Mouse (Mus musculus) forebrain, embryonic 13.5 days (tissue): ENCODE results near the gene Saa3. TPM values are rescaled to one million over a fixed set of nuclear protein-coding genes. Genes with fewer than 3 reads are reported as not detected.
"Not testable (repeated sequence)": the region's sequence is repeated elsewhere in the genome, so short reads cannot be mapped to it uniquely, and the experiment has no call there.

ENCODE experiments used
- ATAC-seq: fragments of 200-750 bp; cut with Nextera tagmentation; 2 replicates; pipeline ENCODE4 v1.8.0; 2017
- H3K27ac ChIP-seq: fragments of 300-500 bp; sonication (generic); 2 replicates; pipeline ENCODE4 v1.5.1; 2015; ENCODE audit warnings: inconsistent platforms, mild to moderate bottlenecking, moderate library complexity
- H3K27me3 ChIP-seq: fragments of 300-500 bp; sonication (generic); 2 replicates; pipeline ENCODE4 v1.6.1; 2015; ENCODE audit warnings: mild to moderate bottlenecking, inconsistent platforms
- H3K36me3 ChIP-seq: fragments of 300-500 bp; sonication (generic); 2 replicates; pipeline ENCODE4 v1.6.1; 2015; ENCODE audit warnings: mild to moderate bottlenecking, inconsistent platforms; ENCODE audit not compliant: poor library complexity, severe bottlenecking
- H3K4me1 ChIP-seq: fragments of 300-500 bp; sonication (generic); 2 replicates; pipeline ENCODE4 v1.6.1; 2015; ENCODE audit warnings: inconsistent platforms
- H3K4me2 ChIP-seq: fragments of 300-500 bp; sonication (generic); 2 replicates; pipeline ENCODE4 v1.6.1; 2015; ENCODE audit warnings: inconsistent platforms, mild to moderate bottlenecking, moderate library complexity
- H3K4me3 ChIP-seq: fragments of 300-500 bp; sonication (generic); 2 replicates; pipeline ENCODE4 v1.5.1; 2015; ENCODE audit warnings: mild to moderate bottlenecking, inconsistent platforms
- H3K9ac ChIP-seq: fragments of 300-500 bp; sonication (generic); 2 replicates; pipeline ENCODE4 v1.6.1; 2015; ENCODE audit warnings: mild to moderate bottlenecking, inconsistent platforms
- H3K9me3 ChIP-seq: fragments of 300-500 bp; sonication (generic); replicated peaks from 2 replicates; pipeline ENCODE4 v1.6.1; 2016; ENCODE audit warnings: inconsistent platforms
- WGBS: fragments of 180-500 bp; shearing (Covaris S2); methylation state at CpG from one replicate; pipeline ENCODE4 v1.1.7; 2015; 5-methylcytosine and 5-hydroxymethylcytosine counted together
- polyA plus RNA-seq: library from polyadenylated mRNA; unstranded; fragments of >200 nt; fragmentation: Nextera tagmentation; extraction: Ambion mirVana; gene quantifications from 2 replicates; pipeline ENCODE4 v1.2.1, GENCODE M21; 2015

Saa3 gene
- polyA plus RNA-seq, 1 experiment from 2014 or later, result 0.28 TPM

DNA sequence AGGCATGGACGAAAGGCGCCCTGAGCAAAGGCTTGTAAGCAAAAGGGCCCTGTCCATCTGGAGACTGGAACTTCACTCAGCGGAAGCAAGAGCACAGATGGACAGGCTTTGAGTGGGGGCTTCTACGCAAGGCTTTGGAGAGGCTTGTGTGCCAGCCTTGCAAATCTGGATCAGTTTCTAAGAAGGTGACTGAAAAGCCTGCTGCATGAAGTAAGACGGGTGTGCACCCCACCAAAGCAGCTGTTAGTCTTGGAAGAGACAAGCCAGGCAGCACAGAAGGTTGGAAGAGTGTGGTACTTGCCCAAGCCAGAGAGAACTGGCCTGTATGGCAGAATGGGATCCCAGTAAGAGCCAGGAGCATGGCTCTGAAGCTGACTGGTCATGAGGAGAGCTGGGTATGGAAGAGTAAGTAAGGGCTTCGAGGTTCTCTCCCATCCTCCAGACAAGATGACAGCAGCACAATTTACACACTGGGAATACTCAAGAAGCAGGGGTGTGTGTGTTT, 14.9 kb downstream of the Saa3 start:
- Histone ChIP-seq H3K27ac (no peak overlapping the region), H3K27me3 (no peaks in the 10 kb centered on the region), H3K9me3 (no peaks in the 10 kb centered on the region), H3K4me3 (no peak overlapping the region), H3K4me1 (no peaks in the 10 kb centered on the region), H3K9ac (no peak overlapping the region), H3K36me3 (peaks cover 95% of the 10 kb centered on the region), H3K4me2 (no peak overlapping the region)
- no peak for ATAC-seq
- WGBS, result 91% methylated on average over 6 of the region's 6 CpGs

GRCm38 (mm10) chr7:46696754-46697153, 18.7 kb downstream of the Saa3 start:
- ATAC-seq, result no peak
- Histone ChIP-seq H3K4me3 (no peak overlapping the region), H3K9me3 (no peaks in the 10 kb centered on the region), H3K27ac (no peak overlapping the region), H3K27me3 (no peaks in the 10 kb centered on the region), H3K4me1 (no peaks in the 10 kb centered on the region), H3K4me2 (no peak overlapping the region), H3K36me3 (peaks cover 80% of the 10 kb centered on the region), H3K9ac (no peak overlapping the region)
- 95% methylated on average over 1 of the region's 1 CpGs for WGBS

GRCm38 (mm10) chr7:46686827-46687226, 28.7 kb downstream of the Saa3 start:
- H3K9me3 ChIP-seq, result 0 out of 2 replicates have a peak, but pooled peaks cover 5% of the 10 kb centered on the region
- H3K36me3 ChIP-seq, result peaks cover 42% of the 10 kb centered on the region
- no peak for ATAC-seq
- H3K4me1 ChIP-seq, result no peaks in the 10 kb centered on the region
- no peaks in the 10 kb centered on the region for H3K27me3 ChIP-seq
- H3K4me3 ChIP-seq, result no peak overlapping the region
- 86% methylated on average over 5 of the region's 5 CpGs for WGBS
- H3K9ac ChIP-seq, result no peak overlapping the region
- no peak overlapping the region for H3K27ac ChIP-seq
- H3K4me2 ChIP-seq, result no peak overlapping the region

DNA sequence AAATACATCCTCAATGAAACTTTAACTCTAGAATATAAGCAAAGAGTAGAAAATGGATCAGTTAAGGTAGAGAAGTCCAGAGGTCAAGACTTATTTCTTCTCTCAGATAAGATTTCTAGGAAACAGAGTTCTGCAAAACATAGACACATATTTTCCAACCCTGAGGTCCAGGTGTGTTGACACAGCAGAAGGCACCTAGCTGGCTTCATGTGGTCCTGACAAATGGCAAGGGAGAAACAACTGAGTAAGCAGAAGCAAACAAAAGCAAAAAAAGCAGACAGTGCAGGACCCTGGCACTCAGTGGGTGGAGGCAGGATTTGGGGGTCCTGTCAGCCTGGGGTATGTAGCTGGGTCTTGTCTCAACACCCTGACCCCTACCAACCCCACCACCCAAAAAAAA, 34.8 kb downstream of the Saa3 start:
- H3K4me1 ChIP-seq, result no peaks in the 10 kb centered on the region
- H3K27ac ChIP-seq, result no peak overlapping the region
- H3K36me3 ChIP-seq, result no peaks in the 10 kb centered on the region
- no peak overlapping the region for H3K9ac ChIP-seq
- H3K27me3 ChIP-seq, result no peaks in the 10 kb centered on the region
- H3K9me3 ChIP-seq, result 0 out of 2 replicates have a peak, but pooled peaks cover 5% of the 10 kb centered on the region
- H3K4me2 ChIP-seq, result no peak overlapping the region
- H3K4me3 ChIP-seq, result no peak overlapping the region
- ATAC-seq, result no peak

DNA sequence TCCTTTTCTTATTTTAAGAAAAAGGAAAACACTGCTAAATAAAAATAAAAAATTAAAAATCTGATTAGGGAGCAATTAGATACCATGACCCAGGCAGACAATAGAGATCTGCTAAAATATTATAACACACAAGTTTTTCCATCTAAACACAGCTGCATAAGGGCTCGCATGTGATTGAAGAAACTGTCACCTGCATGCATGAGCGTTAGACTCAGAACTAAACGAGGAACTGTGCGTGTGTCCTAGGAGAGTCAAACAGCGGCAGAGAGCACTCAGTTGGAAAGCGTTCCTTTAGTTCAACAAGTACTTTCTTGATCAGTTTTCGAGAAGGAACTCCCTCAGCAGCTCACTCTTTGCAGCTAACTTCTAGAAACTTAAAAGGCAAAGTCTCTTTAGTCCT, 36.5 kb downstream of the Saa3 start:
- not testable (repeated sequence) for H3K9me3 ChIP-seq, H3K4me2 ChIP-seq, H3K27me3 ChIP-seq, H3K4me1 ChIP-seq, H3K36me3 ChIP-seq, H3K27ac ChIP-seq, ATAC-seq, H3K4me3 ChIP-seq, H3K9ac ChIP-seq
- WGBS, result 78% methylated on average over 7 of the region's 7 CpGs

GRCm38 (mm10) chr7:46678417-46678816, 37.1 kb downstream of the Saa3 start:
- Histone ChIP-seq H3K9me3 (0 out of 2 replicates have a peak, but pooled peaks cover 5% of the 10 kb centered on the region), H3K4me1 (no peaks in the 10 kb centered on the region), H3K9ac (no peak overlapping the region), H3K4me3 (no peak overlapping the region), H3K4me2 (no peak overlapping the region), H3K27ac (no peak overlapping the region), H3K36me3 (no peaks in the 10 kb centered on the region), H3K27me3 (no peaks in the 10 kb centered on the region)
- 93% methylated on average over 3 of the region's 3 CpGs for WGBS
- ATAC-seq, result no peak

DNA sequence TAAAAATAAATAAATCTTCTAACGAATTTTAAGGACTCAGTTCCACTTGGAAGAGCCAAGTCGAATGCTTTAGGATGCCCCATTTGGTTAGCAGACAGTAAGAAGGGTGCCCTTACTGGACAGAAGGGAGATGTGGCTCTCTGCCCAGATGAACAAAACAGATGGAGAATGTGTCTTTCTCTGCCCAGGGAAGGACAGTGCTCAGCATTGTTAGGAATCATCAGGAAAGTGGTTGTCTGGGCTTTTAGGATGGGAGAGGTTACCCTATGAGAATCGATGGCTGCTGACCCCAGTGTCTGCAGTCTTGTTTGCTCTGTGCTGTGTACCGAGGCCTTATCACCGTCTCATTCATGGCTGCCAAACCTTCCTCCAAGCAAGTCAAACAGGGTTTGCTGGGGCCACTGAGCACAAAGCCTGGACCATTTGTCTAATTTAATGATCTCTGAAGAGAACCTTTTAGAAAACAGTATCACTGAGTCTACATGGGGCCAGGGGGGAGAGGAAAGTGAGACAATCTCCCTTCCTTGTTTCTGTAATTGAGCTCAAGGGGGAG, 38.6 kb downstream of the Saa3 start:
- H3K9ac ChIP-seq, result no peak overlapping the region
- H3K9me3 ChIP-seq, result no peaks in the 10 kb centered on the region
- no peak for ATAC-seq
- no peak overlapping the region for H3K4me2 ChIP-seq
- no peak overlapping the region for H3K4me3 ChIP-seq
- no peaks in the 10 kb centered on the region for H3K36me3 ChIP-seq
- no peaks in the 10 kb centered on the region for H3K27me3 ChIP-seq
- 67% methylated on average over 5 of the region's 5 CpGs for WGBS
- H3K4me1 ChIP-seq, result no peaks in the 10 kb centered on the region
- no peak overlapping the region for H3K27ac ChIP-seq

GRCm38 (mm10) chr7:46675886-46676285, 39.6 kb downstream of the Saa3 start:
- H3K27ac ChIP-seq, result no peak overlapping the region
- H3K27me3 ChIP-seq, result no peaks in the 10 kb centered on the region
- no peak for ATAC-seq
- H3K9ac ChIP-seq, result no peak overlapping the region
- no peak overlapping the region for H3K4me3 ChIP-seq
- H3K4me2 ChIP-seq, result no peak overlapping the region
- no peaks in the 10 kb centered on the region for H3K9me3 ChIP-seq
- H3K36me3 ChIP-seq, result no peaks in the 10 kb centered on the region
- 86% methylated on average over 8 of the region's 8 CpGs for WGBS
- no peaks in the 10 kb centered on the region for H3K4me1 ChIP-seq

DNA sequence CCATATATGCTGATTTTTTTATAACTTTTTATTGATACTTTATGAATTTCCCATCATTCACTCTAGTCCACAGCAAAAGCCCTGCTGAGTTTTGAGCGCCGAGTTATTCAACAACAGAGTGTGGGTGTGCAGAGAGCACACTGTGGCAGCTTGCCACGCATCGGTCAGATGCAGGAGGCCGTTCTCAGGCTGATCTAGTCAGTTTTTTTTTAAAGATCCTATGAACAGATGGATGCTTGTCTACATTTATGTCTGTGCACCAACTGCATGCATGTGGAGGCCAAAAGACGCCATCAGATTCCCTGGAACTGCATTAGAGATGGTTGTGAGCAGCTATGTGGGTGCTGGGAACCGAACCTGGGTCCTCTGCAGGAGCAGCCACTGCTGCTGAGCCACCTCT, 40.4 kb downstream of the Saa3 start:
- no peak for ATAC-seq
- Histone ChIP-seq H3K4me1 (no peaks in the 10 kb centered on the region), H3K4me3 (no peak overlapping the region), H3K36me3 (no peaks in the 10 kb centered on the region), H3K9ac (no peak overlapping the region), H3K4me2 (no peak overlapping the region), H3K27me3 (no peaks in the 10 kb centered on the region), H3K27ac (no peak overlapping the region), H3K9me3 (no peaks in the 10 kb centered on the region)
- WGBS, result 92% methylated on average over 7 of the region's 7 CpGs

- H3K9me3 ChIP-seq, result no peaks in the 10 kb centered on the region
- H3K27ac ChIP-seq, result no peak within 1 kb of the TSS
- WGBS, result 70% methylated on average over 10 of the region's 10 CpGs
- ATAC-seq, result no peak
- H3K9ac ChIP-seq, result no peak within 1 kb of the TSS
- no peaks in the 10 kb centered on the region for H3K36me3 ChIP-seq
- peaks cover 2% of the 10 kb centered on the region for H3K4me1 ChIP-seq
- H3K4me2 ChIP-seq, result no peak within 1 kb of the TSS
- no peak within 1 kb of the TSS for H3K4me3 ChIP-seq
- peaks cover 11% of the 10 kb centered on the region for H3K27me3 ChIP-seq
Measured at GRCm38 (mm10) chr7:46672160-46672672, 43.3 kb downstream of the Saa3 start, which contains the start of gene Tph1. TSS of gene Tph1 (minus strand) at chr7:46672537.

DNA sequence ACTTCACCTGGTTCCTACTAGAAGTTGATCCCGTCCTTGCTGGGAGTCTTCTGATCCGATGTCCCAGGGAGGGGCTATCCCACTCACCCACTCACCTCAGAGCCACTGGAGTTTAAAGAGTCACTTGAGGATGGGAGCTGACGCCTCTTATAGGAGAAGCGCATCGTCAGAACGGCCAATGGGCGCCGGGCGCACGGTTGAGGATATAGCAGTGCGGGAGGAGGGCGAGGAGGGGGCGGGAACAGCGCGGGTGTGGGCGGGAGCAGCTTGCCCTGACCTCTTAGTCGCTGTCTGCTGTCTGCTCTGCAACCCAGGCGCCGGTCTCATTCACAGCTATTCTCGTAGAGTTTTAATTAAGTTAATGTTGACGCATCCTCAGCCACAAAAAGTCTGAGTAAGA, 48.2 kb downstream of the Saa3 start:
- H3K4me1 ChIP-seq, result peaks cover 4% of the 10 kb centered on the region
- 1% methylated on average over 21 of the region's 21 CpGs for WGBS
- H3K27ac ChIP-seq, result no peak overlapping the region
- peak overlapping the region; percentile 46 for H3K4me2 ChIP-seq
- H3K9ac ChIP-seq, result 0 out of 2 replicates have a peak overlapping the region, but pooled peaks have one; percentile 5
- peaks cover 30% of the 10 kb centered on the region for H3K27me3 ChIP-seq
- H3K9me3 ChIP-seq, result no peaks in the 10 kb centered on the region
- no peak overlapping the region for H3K4me3 ChIP-seq
- H3K36me3 ChIP-seq, result no peaks in the 10 kb centered on the region
- no peak for ATAC-seq

GRCm38 (mm10) chr7:46665236-46665635, 50.3 kb downstream of the Saa3 start:
- peaks cover 30% of the 10 kb centered on the region for H3K27me3 ChIP-seq
- H3K9me3 ChIP-seq, result no peaks in the 10 kb centered on the region
- 37% methylated on average over 9 of the region's 9 CpGs for WGBS
- H3K9ac ChIP-seq, result no peak overlapping the region
- ATAC-seq, result no peak
- H3K36me3 ChIP-seq, result no peaks in the 10 kb centered on the region
- peaks cover 4% of the 10 kb centered on the region for H3K4me1 ChIP-seq
- no peak overlapping the region for H3K4me2 ChIP-seq
- H3K4me3 ChIP-seq, result no peak overlapping the region
- H3K27ac ChIP-seq, result no peak overlapping the region
